ENCODE assay signal across 8 mouse cellular contexts in the genomic region with DNA sequence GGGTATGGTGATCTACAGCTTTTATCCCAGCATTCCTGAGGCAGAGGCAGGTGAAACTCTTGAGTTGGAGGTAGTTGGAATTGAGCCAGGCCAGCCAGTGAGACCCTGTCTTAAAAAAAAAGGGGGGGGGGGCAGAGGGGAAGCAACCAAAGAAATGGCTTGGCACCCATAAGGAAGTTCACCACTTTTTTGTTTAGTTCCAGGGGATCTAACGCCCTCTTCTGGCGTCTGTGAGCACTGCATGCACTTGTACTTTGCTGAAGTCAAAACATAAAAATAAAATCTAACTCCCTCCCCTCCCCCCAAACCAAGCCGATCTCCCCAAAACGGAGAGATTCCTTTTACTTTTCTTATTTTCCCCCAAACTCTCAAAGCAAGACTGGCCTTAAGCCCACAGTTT. TPM values are rescaled to one million over a fixed set of nuclear protein-coding genes. Genes with fewer than 3 reads are reported as not detected.
DNase-seq lines count a peak whose midpoint lies in the region; ATAC-seq and TF ChIP-seq lines count a peak whose summit lies in the region.

No protein-coding gene starts in this region.

- no peaks in the 10 kb centered on the region for H3K27me3 ChIP-seq in liver, adult 2 months (ENCODE audit: control insufficient read depth, insufficient read depth, low read length)
- H3K27me3 ChIP-seq in liver, embryonic 11.5 days (replicated peaks; ENCODE audit: control insufficient read depth, insufficient read depth, low read length): no peaks in the 10 kb centered on the region
- no peaks in the 10 kb centered on the region for H3K27me3 ChIP-seq in Patski
- H3K27me3 ChIP-seq in forebrain, embryonic 14.5 days (replicated peaks; ENCODE audit: control insufficient read depth, insufficient read depth, low read length): no peaks in the 10 kb centered on the region

- H3K4me2 ChIP-seq in liver, embryonic 11.5 days: no peak overlapping the region
- no peak overlapping the region for H3K4me2 ChIP-seq in forebrain, embryonic 14.5 days (ENCODE audit: low read length)

- CTCF ChIA-PET in Patski (lab: Charles Lee): interaction anchor here (1.0 to 1.5 kb wide), 2 partner anchors 14 to 23 kb away, joined by 3 to 4 read pairs; no protein-coding TSS in a partner anchor

- no peak overlapping the region for H3K4me3 ChIP-seq in liver, adult 2 months (ENCODE audit: insufficient read depth, low read depth, low read length)
- H3K4me3 ChIP-seq in liver, embryonic 11.5 days (ENCODE audit: low read depth, low read length): no peak overlapping the region
- H3K4me3 ChIP-seq in forebrain, embryonic 14.5 days (ENCODE audit: low read depth, low read length): no peak overlapping the region

- peak; percentile 50 for TF ChIP-seq CTCF in liver, adult 2 months (IDR thresholded peaks at IDR 0.05; ENCODE audit: low read depth, low read length)
- TF ChIP-seq CTCF in Patski (IDR thresholded peaks at IDR 0.05): peak; percentile 65

- no peak overlapping the region for H3K9ac ChIP-seq in liver, adult 2 months (ENCODE audit: low read depth, low read length)
- H3K9ac ChIP-seq in liver, embryonic 11.5 days (ENCODE audit: low read depth, low read length): no peak overlapping the region
- no peak overlapping the region for H3K9ac ChIP-seq in forebrain, embryonic 14.5 days (ENCODE audit: low read length)

- no peak overlapping the region for H3K27ac ChIP-seq in liver, adult 2 months (replicated peaks; ENCODE audit: insufficient read depth, low read depth, low read length)
- no peak overlapping the region for H3K27ac ChIP-seq in liver, embryonic 11.5 days (ENCODE audit: low read depth, low read length)
- H3K27ac ChIP-seq in forebrain, embryonic 14.5 days (ENCODE audit: low read depth, low read length): no peak overlapping the region

- no peaks in the 10 kb centered on the region for H3K4me1 ChIP-seq in liver, adult 2 months (ENCODE audit: control insufficient read depth, insufficient read depth, low read length)
- peaks cover 11% of the 10 kb centered on the region for H3K4me1 ChIP-seq in liver, embryonic 11.5 days (replicated peaks; ENCODE audit: control insufficient read depth, insufficient read depth, low read length)
- H3K4me1 ChIP-seq in forebrain, embryonic 14.5 days (ENCODE audit: control insufficient read depth, insufficient read depth, low read length): peaks cover 10% of the 10 kb centered on the region

- H3K79me2 ChIP-seq in liver, adult 2 months (ENCODE audit: control insufficient read depth, insufficient read depth, low read length): no peaks in the 10 kb centered on the region; the same call in 1 of the 2 replicates

- peak; percentile 32 for DNase-seq in embryo, embryonic 10.5 days (ENCODE audit: low spot score)
- no peak for DNase-seq in embryo, embryonic 10 days (ENCODE audit: low spot score)
- DNase-seq in liver, adult 2 months (ENCODE audit: extremely low read depth, low read depth, low spot score): no peak
- no peak for DNase-seq in liver, embryonic 11.5 days (ENCODE audit: low spot score)
- no peak for DNase-seq in Patski (ENCODE audit: low read depth, low spot score)
- DNase-seq in naive thymus-derived CD4-positive, alpha-beta T cell, adult 2 months (ENCODE audit: low read depth): peak; percentile 63
- no peak for DNase-seq in adrenal gland, postnatal 10 days
- DNase-seq in forebrain, embryonic 14.5 days (ENCODE audit: low spot score): no peak

- H3K36me3 ChIP-seq in liver, adult 2 months (ENCODE audit: control insufficient read depth, insufficient read depth, low read length): no peaks in the 10 kb centered on the region
- no peaks in the 10 kb centered on the region for H3K36me3 ChIP-seq in liver, embryonic 11.5 days (ENCODE audit: control insufficient read depth, insufficient read depth, low read length)
- H3K36me3 ChIP-seq in forebrain, embryonic 14.5 days (ENCODE audit: control insufficient read depth, insufficient read depth, low read length): no peaks in the 10 kb centered on the region

- in situ Hi-C loops in Patski (cut with MboI; ENCODE audit: low pct_unique_long_range_greater_than_20kb): no loop called here

- H3K9me3 ChIP-seq in liver, embryonic 11.5 days (ENCODE audit: control insufficient read depth, low read length): no peaks in the 10 kb centered on the region
- H3K9me3 ChIP-seq in forebrain, embryonic 14.5 days (replicated peaks; ENCODE audit: control insufficient read depth, low read length): no peaks in the 10 kb centered on the region

- ATAC-seq in liver, embryonic 11.5 days (replicated peaks; ENCODE audit: low FRiP score): no peak
- no peak for ATAC-seq in Patski
- no peak for ATAC-seq in forebrain, embryonic 14.5 days

- 34% methylated on average over 4 of the region's 4 CpGs for WGBS in liver, adult 2 months
- 31% methylated on average over 4 of the region's 4 CpGs for WGBS in liver, embryonic 11.5 days
- 55% methylated on average over 4 of the region's 4 CpGs for WGBS in forebrain, embryonic 14.5 days

- TF ChIP-seq POLR2A in liver, adult 2 months (IDR thresholded peaks at IDR 0.05; ENCODE audit: extremely low read depth, insufficient read depth, low read length): no peak

- POLR2A ChIA-PET in Patski (lab: Charles Lee): interaction anchor here (0.6 kb wide), 3 partner anchors 99 to 1143 kb away, joined by 4 to 6 read pairs (median 4); no protein-coding TSS in a partner anchor

RNA-seq across cellular contexts. Expression of a gene that starts 3.3 kb away (rescaled TPM):
- total RNA-seq in liver, adult 2 months (2014; rRNA removed): 1.3 and 1.5 TPM in 2 replicates
- 1.8 and 2.1 TPM in 2 replicates for polyA plus RNA-seq in liver, adult 2 months (2012; rRNA removed)
- polyA plus RNA-seq in liver, embryonic 11.5 days (2014; fragmentation: Nextera tagmentation; extraction: Ambion mirVana): 7.2 TPM in 2 replicates
- 10.4 TPM for polyA plus RNA-seq in Patski (2021)
- 1 to 10 TPM; 7.8 to 10.0 TPM for total RNA-seq in adrenal gland, postnatal 10 days (2021)
- polyA plus RNA-seq in forebrain, embryonic 14.5 days (2014; fragmentation: Nextera tagmentation; extraction: Ambion mirVana): 2.8 and 3.2 TPM in 2 replicates

RNA-seq across cellular contexts. Expression of a gene that starts 48.5 kb away (rescaled TPM):
- total RNA-seq in liver, adult 2 months (2014; rRNA removed): 4.0 and 9.3 TPM in 2 replicates
- polyA plus RNA-seq in liver, adult 2 months (2012; rRNA removed): 57.1 and 65.8 TPM in 2 replicates
- polyA plus RNA-seq in liver, embryonic 11.5 days (2014; fragmentation: Nextera tagmentation; extraction: Ambion mirVana): 10.3 and 11.6 TPM in 2 replicates
- polyA plus RNA-seq in Patski (2021): 27.3 TPM
- 10 to 100 TPM; 18.7 to 26.3 TPM for total RNA-seq in adrenal gland, postnatal 10 days (2021)
- polyA plus RNA-seq in forebrain, embryonic 14.5 days (2014; fragmentation: Nextera tagmentation; extraction: Ambion mirVana): 13.7 and 22.1 TPM in 2 replicates

Comparison
In these comparisons a context has a peak if more than half of its experiments do, and no peak if none do; other contexts are left out.
1. DNase-seq: peak in embryo, embryonic 10.5 days (single experiment) and naive thymus-derived CD4-positive, alpha-beta T cell, adult 2 months (single experiment); none in embryo, embryonic 10 days (single experiment), liver, adult 2 months (single experiment), liver, embryonic 11.5 days (single experiment), Patski (single experiment), adrenal gland, postnatal 10 days (single experiment) and forebrain, embryonic 14.5 days (single experiment).